Mouse (Mus musculus) fibroblast of lung, adult 2 months (primary cell): ENCODE data around the gene R3hdml.

Experiments
- DNase-seq: peaks from one replicate; pipeline ENCODE4 v3.0.0-alpha.2; 2011; ENCODE audit warnings: low read depth

The R3hdml gene

DNA sequence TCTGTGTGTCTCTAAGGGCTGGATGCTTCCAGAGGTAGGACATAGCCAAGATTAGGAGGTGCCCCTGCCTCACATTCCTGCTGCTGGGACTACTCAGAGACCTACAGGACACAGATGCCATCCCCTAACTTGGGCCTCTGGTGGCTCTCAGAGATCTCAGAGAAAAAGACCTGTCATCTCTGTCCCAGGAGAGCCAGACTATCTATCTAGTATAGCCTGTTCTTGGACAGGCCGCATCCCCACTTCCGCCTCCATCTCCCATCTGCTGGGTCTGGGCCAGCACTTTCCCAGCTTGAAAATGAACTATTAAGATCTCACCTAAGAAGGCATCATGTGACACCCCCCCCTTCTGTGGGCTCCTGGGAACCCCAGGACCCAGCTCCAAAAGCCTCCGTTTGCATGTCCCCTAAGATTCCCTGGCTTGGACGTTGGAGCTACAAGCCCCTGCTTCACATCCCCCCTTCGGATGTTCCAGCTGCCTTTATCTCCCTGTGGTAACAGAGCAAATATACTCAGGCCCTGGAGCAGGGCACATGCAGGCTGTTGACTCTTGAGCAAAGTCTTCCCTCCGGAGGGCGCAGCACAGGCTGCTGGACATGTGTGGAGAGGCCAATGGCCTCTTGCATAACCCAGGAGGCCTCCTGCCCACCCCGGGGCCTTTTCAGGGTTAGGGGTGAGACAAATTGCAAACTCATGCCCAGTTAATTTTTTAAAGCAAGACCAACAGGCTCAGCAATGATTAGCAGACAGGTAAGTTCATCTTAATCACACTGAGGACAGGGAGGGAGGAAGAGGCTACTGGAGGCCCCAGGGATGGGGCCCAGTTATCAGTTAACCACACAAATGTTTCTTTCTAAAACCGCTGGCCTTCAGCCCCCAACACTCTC lies 48.4 kb downstream of the R3hdml start:
- DNase-seq, result no peak

GRCm38 (mm10) chr2:163541568-163542182 lies 49.6 kb downstream of the R3hdml start:
- DNase-seq, result no peak

DNA sequence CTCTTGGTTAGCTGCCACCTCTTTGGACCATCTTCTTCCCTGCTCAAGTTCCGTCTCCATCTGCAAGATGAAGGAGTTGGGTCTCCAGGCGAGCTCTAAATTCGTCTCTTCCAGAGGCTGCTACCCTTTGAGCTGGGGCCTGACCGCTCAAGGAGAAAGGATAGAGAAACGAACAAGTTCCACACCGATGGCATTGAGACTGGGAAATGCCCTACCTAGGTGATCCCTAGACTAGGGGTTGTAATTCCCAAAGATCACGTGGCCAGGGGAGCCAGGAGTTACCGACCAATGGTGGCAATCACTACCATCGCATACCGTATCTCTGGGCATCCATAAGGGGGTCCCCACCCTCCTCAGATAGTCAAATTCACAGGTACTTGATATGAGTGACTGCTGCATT lies 50.6 kb downstream of the R3hdml start:
- DNase-seq, result no peak

GRCm38 (mm10) chr2:163546623-163547318 lies 54.7 kb downstream of the R3hdml start:
- DNase-seq, result no peak

- DNase-seq, result no peak
Observed at GRCm38 (mm10) chr2:163548822-163549221, 56.7 kb downstream of the R3hdml start.

- no peak for DNase-seq
Observed at GRCm38 (mm10) chr2:163549786-163550185, 57.7 kb downstream of the R3hdml start.
